Mouse (Mus musculus) stomach, embryonic 15.5 days (tissue): ENCODE data around the gene Hddc3. TPM values are rescaled to one million over a fixed set of nuclear protein-coding genes. Genes with fewer than 3 reads are reported as not detected.

Experiments
- ATAC-seq: fragments of 200-750 bp; cut with Nextera tagmentation; 2 replicates; pipeline ENCODE4 v1.8.0; 2017; ENCODE audit warnings: low read depth, moderate number of reproducible peaks, moderate TSS enrichment; ENCODE audit not compliant: insufficient read depth, low FRiP score
- H3K27ac ChIP-seq: fragments of 300-500 bp; sonication (generic); 2 replicates; pipeline ENCODE4 v1.5.1; 2015; ENCODE audit warnings: mild to moderate bottlenecking, inconsistent platforms
- H3K27me3 ChIP-seq: fragments of 300-500 bp; sonication (generic); replicated peaks from 2 replicates; pipeline ENCODE4 v1.6.1; 2015; ENCODE audit warnings: inconsistent platforms
- H3K36me3 ChIP-seq: fragments of 300-500 bp; sonication (generic); 2 replicates; pipeline ENCODE4 v1.6.1; 2015; ENCODE audit warnings: inconsistent platforms
- H3K4me1 ChIP-seq: fragments of 300-500 bp; sonication (generic); 2 replicates; pipeline ENCODE4 v1.6.1; 2015; ENCODE audit warnings: inconsistent platforms
- H3K4me2 ChIP-seq: fragments of 300-500 bp; sonication (generic); 2 replicates; pipeline ENCODE4 v1.6.1; 2015; ENCODE audit warnings: mild to moderate bottlenecking, inconsistent platforms
- H3K4me3 ChIP-seq: fragments of 300-500 bp; sonication (generic); replicated peaks from 2 replicates; pipeline ENCODE4 v1.5.1; 2015; ENCODE audit warnings: inconsistent platforms
- H3K9ac ChIP-seq: fragments of 300-500 bp; sonication (generic); 2 replicates; pipeline ENCODE4 v1.6.1; 2015; ENCODE audit warnings: inconsistent platforms
- H3K9me3 ChIP-seq: fragments of 300-500 bp; sonication (generic); 2 replicates; pipeline ENCODE4 v1.6.1; 2016; ENCODE audit warnings: inconsistent platforms
- WGBS: fragments of 180-500 bp; shearing (Covaris S2); methylation state at CpG from one replicate; pipeline ENCODE4 v1.1.7; 2015; 5-methylcytosine and 5-hydroxymethylcytosine counted together
- polyA plus RNA-seq: library from polyadenylated mRNA; unstranded; fragments of >200 nt; fragmentation: Nextera tagmentation; extraction: Ambion mirVana; gene quantifications from 2 replicates; pipeline ENCODE4 v1.2.1, GENCODE M21; 2015

Gene Hddc3
- polyA plus RNA-seq, 1 experiment from 2014 or later = 16.4 TPM

DNA sequence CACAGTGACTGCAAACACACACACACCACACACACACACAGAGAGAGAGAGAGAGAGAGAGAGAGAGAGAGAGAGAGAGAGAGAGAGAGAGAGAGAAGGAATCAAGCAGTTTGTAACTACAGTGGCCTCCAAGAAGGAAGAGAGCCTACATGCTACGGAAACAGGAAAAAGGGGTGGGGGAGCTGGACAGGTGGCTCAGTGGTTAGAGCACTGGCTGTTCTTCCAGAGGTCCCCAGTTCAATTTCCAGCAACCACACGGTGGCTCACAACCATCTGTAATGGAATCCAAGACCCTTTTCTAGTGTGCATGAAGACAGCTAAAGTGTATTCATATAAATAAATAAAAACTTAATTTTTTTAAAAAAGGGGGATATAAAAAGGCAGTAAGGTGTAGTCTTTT, 29.8 kb downstream of the Hddc3 start:
- Histone ChIP-seq H3K9ac (no peak overlapping the region), H3K36me3 (peaks cover 8% of the 10 kb centered on the region; the same call in 1 of the 2 replicates), H3K27me3 (no peaks in the 10 kb centered on the region), H3K4me3 (no peak overlapping the region), H3K27ac (no peak overlapping the region), H3K9me3 (no peaks in the 10 kb centered on the region), H3K4me2 (no peak overlapping the region), H3K4me1 (peaks cover 11% of the 10 kb centered on the region)
- WGBS = 45% methylated on average over 2 of the region's 2 CpGs
- ATAC-seq = no peak

- ATAC-seq = no peak
- 75% methylated on average over 4 of the region's 4 CpGs for WGBS
- peaks cover 11% of the 10 kb centered on the region for H3K4me1 ChIP-seq
Observed at GRCm38 (mm10) chr7:80373352-80373751, 30.4 kb downstream of the Hddc3 start.

DNA sequence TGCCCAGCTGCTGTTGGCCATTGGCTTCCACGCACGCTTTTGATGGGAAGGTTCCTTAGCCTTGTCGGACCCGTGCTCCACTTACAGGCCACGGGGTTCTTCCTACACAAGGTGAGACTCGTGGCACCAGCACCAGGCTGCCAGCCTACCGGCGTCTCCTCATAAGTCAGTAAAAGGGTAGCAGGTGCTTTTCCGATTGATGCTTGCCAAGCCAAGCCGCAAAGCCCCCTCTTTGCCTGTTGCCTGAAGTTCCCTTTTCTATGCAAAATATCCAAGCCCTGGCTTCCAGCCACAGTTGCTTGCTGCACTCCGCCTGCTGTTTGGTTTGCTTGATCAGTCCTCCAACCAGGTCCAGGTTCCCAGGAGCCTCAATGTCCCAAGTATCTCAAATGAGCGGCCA, 30.9 kb downstream of the Hddc3 start:
- Histone ChIP-seq H3K27ac (no peak overlapping the region), H3K9me3 (no peaks in the 10 kb centered on the region), H3K4me1 (peaks cover 10% of the 10 kb centered on the region), H3K27me3 (no peaks in the 10 kb centered on the region), H3K4me2 (no peak overlapping the region), H3K4me3 (no peak overlapping the region), H3K36me3 (no peaks in the 10 kb centered on the region), H3K9ac (no peak overlapping the region)
- 78% methylated on average over 12 of the region's 12 CpGs for WGBS
- ATAC-seq = no peak

More at GRCm38 (mm10) chr7:80373352-80373751, 30.4 kb downstream of the Hddc3 start:
- Histone ChIP-seq H3K4me2 (no peak overlapping the region), H3K36me3 (peaks cover under 1% of the 10 kb centered on the region; the same call in 1 of the 2 replicates), H3K27ac (no peak overlapping the region), H3K27me3 (no peaks in the 10 kb centered on the region), H3K9ac (no peak overlapping the region), H3K4me3 (no peak overlapping the region), H3K9me3 (no peaks in the 10 kb centered on the region)

GRCm38 (mm10) chr7:80374280-80374679, 31.4 kb downstream of the Hddc3 start:
- no peak overlapping the region for H3K4me2 ChIP-seq
- no peaks in the 10 kb centered on the region for H3K27me3 ChIP-seq
- no peak overlapping the region for H3K4me3 ChIP-seq
- H3K9me3 ChIP-seq = no peaks in the 10 kb centered on the region
- H3K9ac ChIP-seq = no peak overlapping the region
- WGBS = 51% methylated on average over 3 of the region's 3 CpGs
- ATAC-seq = no peak
- no peak overlapping the region for H3K27ac ChIP-seq
- no peaks in the 10 kb centered on the region for H3K36me3 ChIP-seq
- H3K4me1 ChIP-seq = peaks cover 6% of the 10 kb centered on the region

DNA sequence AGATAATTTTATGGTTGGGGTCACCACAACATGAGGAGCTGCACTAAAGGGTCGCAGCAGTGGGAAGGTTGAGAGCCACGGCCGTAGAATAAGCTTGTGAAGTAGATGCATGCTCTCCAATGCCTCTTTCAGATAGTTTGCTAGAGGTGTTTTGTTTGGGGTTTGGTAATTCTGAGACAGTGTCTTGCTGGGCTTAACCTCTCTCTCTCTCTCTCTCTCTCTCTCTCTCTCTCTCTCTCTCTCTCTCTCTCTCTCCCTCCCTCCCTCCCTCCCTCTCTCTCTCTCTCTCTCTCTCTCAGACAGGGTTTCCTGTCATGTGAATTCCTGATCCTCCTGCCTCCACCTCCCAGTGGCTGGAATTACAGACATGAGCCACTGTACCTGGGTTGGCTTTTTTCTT, 31.8 kb downstream of the Hddc3 start:
- ATAC-seq = no peak
- no peak overlapping the region for H3K4me2 ChIP-seq
- H3K9ac ChIP-seq = no peak overlapping the region
- WGBS = 84% methylated on average over 3 of the region's 3 CpGs
- no peak overlapping the region for H3K4me3 ChIP-seq
- H3K36me3 ChIP-seq = no peaks in the 10 kb centered on the region
- no peak overlapping the region for H3K27ac ChIP-seq
- peaks cover 1% of the 10 kb centered on the region; the same call in 1 of the 2 replicates for H3K4me1 ChIP-seq
- no peaks in the 10 kb centered on the region for H3K9me3 ChIP-seq
- no peaks in the 10 kb centered on the region for H3K27me3 ChIP-seq

DNA sequence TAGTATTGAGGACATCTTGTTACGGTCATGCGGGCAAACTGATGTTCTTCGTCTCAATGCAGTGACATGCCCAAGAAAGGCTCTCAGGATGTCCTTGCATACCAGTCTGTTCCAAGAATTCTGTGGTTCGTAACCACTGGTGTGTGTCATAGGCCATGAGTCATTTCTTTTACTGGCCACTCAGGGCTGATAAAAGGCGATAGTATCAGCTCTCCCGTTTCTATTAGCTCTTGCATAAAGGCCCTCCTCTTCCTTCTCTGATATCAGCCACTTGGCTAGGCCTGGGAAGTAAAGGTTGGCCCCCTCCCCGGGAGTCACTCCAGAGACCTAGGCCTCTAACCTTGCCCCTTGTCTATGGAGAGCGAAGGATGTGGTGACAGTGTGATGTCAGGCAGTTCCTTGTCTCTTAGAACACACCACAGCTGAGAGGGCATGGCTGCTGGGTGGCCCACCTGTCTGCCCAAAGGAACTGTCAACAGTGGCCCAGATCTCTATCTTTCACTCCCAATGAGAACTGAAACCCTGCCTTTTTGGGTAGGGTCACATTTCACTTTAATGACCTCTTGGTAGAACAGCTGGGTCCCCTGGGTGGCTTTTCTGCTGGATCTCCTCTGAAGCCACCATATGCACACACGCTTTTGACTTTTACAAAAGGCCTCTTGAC, 32.6 kb downstream of the Hddc3 start:
- H3K27me3 ChIP-seq = no peaks in the 10 kb centered on the region
- no peak for ATAC-seq
- H3K4me3 ChIP-seq = no peak overlapping the region
- no peak overlapping the region for H3K4me2 ChIP-seq
- no peaks in the 10 kb centered on the region for H3K9me3 ChIP-seq
- H3K27ac ChIP-seq = no peak overlapping the region
- H3K9ac ChIP-seq = no peak overlapping the region
- WGBS = 74% methylated on average over 9 of the region's 9 CpGs
- H3K36me3 ChIP-seq = no peaks in the 10 kb centered on the region
- no peaks in the 10 kb centered on the region for H3K4me1 ChIP-seq

GRCm38 (mm10) chr7:80376192-80376591, 33.3 kb downstream of the Hddc3 start:
- no peaks in the 10 kb centered on the region for H3K4me1 ChIP-seq
- 80% methylated on average over 10 of the region's 10 CpGs for WGBS
- H3K27me3 ChIP-seq = no peaks in the 10 kb centered on the region
- no peaks in the 10 kb centered on the region for H3K9me3 ChIP-seq
- no peak for ATAC-seq
- no peak overlapping the region for H3K4me2 ChIP-seq
- no peak overlapping the region for H3K4me3 ChIP-seq
- no peak overlapping the region for H3K9ac ChIP-seq
- no peak overlapping the region for H3K27ac ChIP-seq
- H3K36me3 ChIP-seq = no peaks in the 10 kb centered on the region

- no peaks in the 10 kb centered on the region for H3K27me3 ChIP-seq
- no peaks in the 10 kb centered on the region for H3K9me3 ChIP-seq
- H3K9ac ChIP-seq = no peak overlapping the region
- no peaks in the 10 kb centered on the region for H3K4me1 ChIP-seq
- H3K4me2 ChIP-seq = no peak overlapping the region
- 31% methylated on average over 6 of the region's 6 CpGs for WGBS
- H3K27ac ChIP-seq = no peak overlapping the region
- no peak for ATAC-seq
- no peak overlapping the region for H3K4me3 ChIP-seq
- H3K36me3 ChIP-seq = no peaks in the 10 kb centered on the region; the same call in 1 of the 2 replicates
Observed at GRCm38 (mm10) chr7:80377471-80377870, 34.6 kb downstream of the Hddc3 start.

DNA sequence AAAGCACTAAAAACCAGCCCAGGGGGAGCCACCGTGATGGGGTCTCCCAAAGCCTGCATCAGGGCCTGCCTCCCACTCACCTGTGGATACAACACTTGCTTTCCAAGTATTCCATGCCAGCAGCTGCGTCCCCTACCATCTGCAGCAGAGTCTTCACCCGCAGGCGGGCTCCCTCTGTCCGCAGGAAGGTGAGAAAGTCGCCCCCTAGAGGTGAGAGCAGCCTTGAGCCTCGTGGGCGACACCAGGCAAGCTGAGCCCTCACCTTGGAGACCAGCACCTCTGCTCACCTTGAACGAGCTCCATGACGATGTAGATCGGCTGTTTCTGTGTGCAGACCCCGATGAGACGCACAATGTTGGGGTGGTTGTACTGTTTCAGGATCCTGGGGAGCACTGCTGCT, 36.6 kb downstream of the Hddc3 start:
- Histone ChIP-seq H3K9ac (no peak overlapping the region), H3K9me3 (no peaks in the 10 kb centered on the region), H3K4me1 (no peaks in the 10 kb centered on the region), H3K4me3 (no peak overlapping the region), H3K27me3 (no peaks in the 10 kb centered on the region), H3K4me2 (no peak overlapping the region), H3K27ac (no peak overlapping the region), H3K36me3 (peaks cover 4% of the 10 kb centered on the region; the same call in 1 of the 2 replicates)
- 64% methylated on average over 13 of the region's 13 CpGs for WGBS
- no peak for ATAC-seq

GRCm38 (mm10) chr7:80382919-80383318, 40.0 kb downstream of the Hddc3 start:
- Histone ChIP-seq H3K9ac (no peak overlapping the region), H3K27me3 (no peaks in the 10 kb centered on the region), H3K9me3 (no peaks in the 10 kb centered on the region), H3K4me3 (no peak overlapping the region), H3K36me3 (peaks cover 4% of the 10 kb centered on the region; the same call in 1 of the 2 replicates), H3K4me1 (peaks cover 15% of the 10 kb centered on the region), H3K4me2 (no peak overlapping the region), H3K27ac (no peak overlapping the region)
- 74% methylated on average over 11 of the region's 11 CpGs for WGBS
- no peak for ATAC-seq

- H3K9ac ChIP-seq = no peak overlapping the region
- WGBS = 36% methylated on average over 18 of the region's 18 CpGs
- H3K27me3 ChIP-seq = no peaks in the 10 kb centered on the region
- peaks cover 16% of the 10 kb centered on the region for H3K4me1 ChIP-seq
- H3K9me3 ChIP-seq = no peaks in the 10 kb centered on the region
- H3K4me3 ChIP-seq = peak overlapping the region; percentile 34
- H3K27ac ChIP-seq = peak overlapping the region; percentile 73
- ATAC-seq = peak; percentile 73; the same call in 1 of the 2 replicates
- peak overlapping the region; percentile 46 for H3K4me2 ChIP-seq
- H3K36me3 ChIP-seq = peaks cover 16% of the 10 kb centered on the region; the same call in 1 of the 2 replicates
Observed at GRCm38 (mm10) chr7:80386235-80386930, 43.5 kb downstream of the Hddc3 start.

DNA sequence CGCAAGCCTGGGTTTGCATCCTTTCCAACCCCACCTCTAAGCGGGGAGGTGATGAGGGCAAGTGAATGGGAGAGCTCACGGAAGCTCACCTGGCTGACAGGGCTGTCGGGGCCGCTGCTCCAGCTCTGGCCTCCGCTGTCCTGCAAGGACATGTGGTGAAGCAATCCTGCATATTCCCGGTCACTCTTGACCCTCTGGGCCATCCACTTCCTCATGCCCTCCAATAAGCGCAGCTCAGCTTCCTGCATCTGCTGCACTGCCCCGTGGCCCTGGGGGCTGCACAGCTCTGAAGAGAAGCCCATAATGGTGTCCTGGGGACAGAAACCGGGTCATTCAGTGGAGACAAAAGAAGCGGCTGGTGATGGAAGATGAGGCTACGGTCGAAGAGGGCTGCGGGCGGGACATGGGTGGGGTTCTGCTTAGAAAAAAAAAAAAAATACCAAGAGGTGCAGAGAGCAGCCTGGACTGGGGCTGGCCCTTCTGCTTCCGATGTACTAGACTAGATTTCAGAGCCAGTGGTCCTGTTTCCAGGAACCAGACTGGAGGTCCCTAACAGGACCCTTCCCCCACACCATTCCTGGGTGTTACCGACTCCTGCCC, 44.2 kb downstream of the Hddc3 start:
- Histone ChIP-seq H3K9ac (peak overlapping the region; percentile 16; the same call in 1 of the 2 replicates), H3K4me1 (peaks cover 16% of the 10 kb centered on the region), H3K9me3 (no peaks in the 10 kb centered on the region), H3K4me2 (peak overlapping the region; percentile 46), H3K27me3 (no peaks in the 10 kb centered on the region), H3K27ac (peak overlapping the region; percentile 73), H3K4me3 (peak overlapping the region; percentile 34), H3K36me3 (0 out of 2 replicates have a peak, but pooled peaks cover 20% of the 10 kb centered on the region)
- no peak for ATAC-seq
- 37% methylated on average over 17 of the region's 17 CpGs for WGBS
